Mouse (Mus musculus): Measurements from ENCODE around the gene Colca2. TPM values are rescaled to one million over a fixed set of nuclear protein-coding genes. Genes with fewer than 3 reads are reported as not detected.

Colca2 gene
- polyA plus RNA-seq, 1 experiment from 2014 or later = 3.7 TPM

DNA sequence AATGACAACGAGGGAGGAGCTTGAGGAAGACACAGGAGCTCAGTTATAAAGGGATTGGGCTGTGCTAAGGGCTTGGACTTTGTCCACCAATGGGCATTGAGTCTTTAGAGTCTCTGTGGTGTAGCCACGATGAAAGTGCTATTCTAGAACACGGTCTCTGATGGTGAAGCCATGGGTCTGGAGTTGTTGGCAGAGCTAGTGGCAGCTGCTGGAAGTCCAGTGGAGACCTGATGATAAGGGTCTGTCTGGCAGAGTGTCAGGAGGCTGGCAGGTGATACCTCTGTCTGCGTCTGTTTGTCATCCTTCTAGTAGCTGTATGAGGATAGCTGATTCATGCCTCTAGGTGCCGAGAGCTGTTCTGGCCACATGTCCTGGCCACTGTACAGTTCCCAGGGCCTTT, 25.6 kb upstream of the Colca2 start:
- Histone ChIP-seq H3K27ac (no peak overlapping the region), H3K4me3 (no peak overlapping the region), H3K27me3 (ENCODE audit: insufficient read depth, poor library complexity, severe bottlenecking) (no peaks in the 10 kb centered on the region), H3K9me3 (no peaks in the 10 kb centered on the region), H3K4me1 (no peaks in the 10 kb centered on the region), H3K36me3 (no peaks in the 10 kb centered on the region)
- 66% methylated on average over 5 of the region's 5 CpGs for WGBS
- DNase-seq (ENCODE audit: low spot score) = no peak

DNA sequence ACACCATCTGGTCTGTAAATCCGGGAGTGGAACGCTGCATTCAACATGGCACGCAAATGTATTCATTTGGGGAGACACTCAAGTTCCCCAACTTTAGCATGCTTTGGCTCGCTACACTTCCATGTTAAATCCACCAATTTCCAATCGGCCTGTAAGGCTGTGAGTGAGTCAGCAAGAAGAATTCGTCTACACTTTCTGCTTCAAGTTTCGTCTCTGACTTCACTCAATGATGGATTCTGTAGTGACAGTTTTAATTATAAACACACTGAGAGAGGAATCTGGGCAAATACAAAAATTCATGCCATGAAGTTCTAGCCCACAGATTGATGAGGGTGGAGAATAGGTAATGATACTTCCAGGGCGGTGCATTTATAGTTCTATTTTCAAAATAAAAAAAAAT, 15.2 kb upstream of the Colca2 start:
- H3K9me3 ChIP-seq = no peaks in the 10 kb centered on the region
- no peak overlapping the region for H3K4me3 ChIP-seq
- 70% methylated on average over 8 of the region's 8 CpGs for WGBS

DNA sequence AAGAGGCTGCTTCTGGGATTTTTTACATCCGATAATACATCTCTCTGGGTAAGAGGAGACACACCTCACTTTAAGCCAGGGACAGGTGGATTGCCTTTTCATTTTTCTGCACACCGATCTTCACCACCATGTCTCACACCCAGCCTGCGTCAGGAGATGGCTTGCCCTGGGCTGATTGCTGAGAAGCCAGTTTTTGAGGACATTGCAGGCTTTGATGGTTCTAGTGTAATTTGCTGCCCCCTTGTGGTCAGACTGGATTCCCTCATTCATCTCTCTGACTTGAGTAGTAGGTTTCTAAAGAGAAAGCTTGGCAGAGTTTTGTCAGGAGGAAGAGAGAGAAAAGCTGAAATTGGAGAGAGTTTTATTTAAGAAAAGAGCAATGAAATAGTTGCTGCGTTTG, 14.3 kb upstream of the Colca2 start:
- WGBS = 33% methylated on average over 4 of the region's 4 CpGs
- Histone ChIP-seq H3K27me3 (ENCODE audit: insufficient read depth, poor library complexity, severe bottlenecking) (peaks cover 4% of the 10 kb centered on the region; the same call in 1 of the 2 replicates), H3K36me3 (no peaks in the 10 kb centered on the region)

More for the DNA sequence above, 15.2 kb upstream of the Colca2 start:
- no peaks in the 10 kb centered on the region for H3K36me3 ChIP-seq
- H3K27ac ChIP-seq = no peak overlapping the region
- no peak for DNase-seq (ENCODE audit: low spot score)
- peaks cover 4% of the 10 kb centered on the region; the same call in 1 of the 2 replicates for H3K27me3 ChIP-seq (ENCODE audit: insufficient read depth, poor library complexity, severe bottlenecking)
- no peaks in the 10 kb centered on the region for H3K4me1 ChIP-seq

DNA sequence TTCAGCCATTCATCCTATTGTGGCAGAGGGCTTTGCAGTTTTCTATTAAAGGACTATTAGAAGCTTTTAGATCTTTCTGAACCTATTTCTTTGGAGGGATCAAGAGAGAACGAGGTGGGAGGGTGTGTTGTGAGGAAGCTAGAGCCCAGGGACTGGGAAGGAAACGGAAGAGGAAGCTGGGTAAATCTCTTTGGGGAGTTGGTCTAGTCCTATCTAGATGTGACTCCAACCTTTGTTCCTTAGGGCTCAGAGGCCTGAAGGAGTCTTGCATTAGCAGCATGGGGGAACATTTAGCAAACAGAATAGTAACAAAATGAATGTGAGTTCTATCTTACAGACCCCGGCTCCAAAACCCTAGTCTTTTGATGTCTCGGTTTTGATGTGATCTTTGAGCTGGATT, 12.6 kb upstream of the Colca2 start:
- no peak for DNase-seq (ENCODE audit: low spot score)
- Histone ChIP-seq H3K9me3 (no peaks in the 10 kb centered on the region), H3K4me3 (no peak overlapping the region), H3K27me3 (ENCODE audit: insufficient read depth, poor library complexity, severe bottlenecking) (peaks cover 4% of the 10 kb centered on the region; the same call in 1 of the 2 replicates), H3K4me1 (no peaks in the 10 kb centered on the region), H3K36me3 (no peaks in the 10 kb centered on the region), H3K27ac (no peak overlapping the region)
- WGBS = 65% methylated on average over 4 of the region's 4 CpGs

More for the DNA sequence above, 14.3 kb upstream of the Colca2 start:
- Histone ChIP-seq H3K4me3 (no peak overlapping the region), H3K4me1 (no peaks in the 10 kb centered on the region), H3K9me3 (no peaks in the 10 kb centered on the region), H3K27ac (no peak overlapping the region)
- DNase-seq (ENCODE audit: low spot score) = peak; percentile 85

DNA sequence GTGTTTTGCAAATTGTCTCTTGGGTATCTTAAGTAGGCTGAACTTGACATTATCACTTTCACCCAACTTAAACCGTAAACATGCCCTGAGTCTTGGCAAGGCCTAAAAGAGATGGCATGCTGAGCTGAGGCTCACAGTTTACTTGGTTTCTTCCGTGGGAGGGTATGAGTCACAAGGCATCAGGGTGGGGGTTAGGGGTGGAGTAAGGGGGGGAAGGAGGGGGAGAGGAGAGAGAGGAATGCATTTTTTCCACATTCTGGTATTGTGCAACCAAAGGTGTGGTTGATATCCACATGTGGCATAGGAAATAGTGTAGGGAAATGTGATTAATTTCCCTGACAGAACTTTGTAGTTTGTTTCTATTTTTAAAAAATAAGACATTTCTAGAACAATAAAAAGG, 7.7 kb upstream of the Colca2 start:
- no peak for DNase-seq (ENCODE audit: low spot score)
- 37% methylated on average over 2 of the region's 2 CpGs for WGBS
- 0 out of 2 replicates have a peak, but pooled peaks cover 13% of the 10 kb centered on the region for H3K27me3 ChIP-seq (ENCODE audit: insufficient read depth, poor library complexity, severe bottlenecking)
- no peaks in the 10 kb centered on the region for H3K4me1 ChIP-seq
- no peak overlapping the region for H3K27ac ChIP-seq
- H3K4me3 ChIP-seq = no peak overlapping the region
- no peaks in the 10 kb centered on the region for H3K9me3 ChIP-seq
- no peaks in the 10 kb centered on the region for H3K36me3 ChIP-seq

DNA sequence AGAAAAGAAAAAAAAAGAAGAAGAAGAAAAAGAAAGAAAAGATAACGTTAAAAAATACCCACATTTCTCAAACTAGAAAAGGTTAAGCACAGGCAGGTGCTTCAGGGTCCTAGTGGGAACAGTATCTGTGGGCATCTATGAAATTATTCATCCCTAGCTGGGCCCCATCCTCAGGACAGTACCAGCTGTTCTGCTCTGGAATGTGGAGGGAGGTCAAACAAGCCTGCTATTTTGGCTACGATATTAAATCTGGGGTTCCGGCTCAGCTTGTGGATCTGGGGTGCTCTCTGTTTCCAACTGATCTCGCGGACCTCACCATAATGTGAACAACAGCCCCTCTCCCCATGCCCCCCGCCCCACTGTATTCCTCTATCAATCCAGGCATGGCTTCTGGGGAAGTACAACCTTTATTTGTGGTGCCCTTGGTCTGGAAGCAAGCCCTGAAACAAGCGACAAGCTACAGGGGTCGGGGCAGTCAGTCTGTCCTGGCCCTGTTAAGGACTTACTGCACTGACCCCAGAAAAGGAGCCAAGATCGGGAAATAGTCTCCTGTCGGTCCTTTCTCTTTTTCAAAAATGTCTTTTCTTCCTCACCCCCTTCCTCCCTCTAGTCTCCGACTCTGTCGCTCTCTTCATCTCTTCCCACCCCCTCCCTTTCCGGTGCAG, 403 bp downstream of the Colca2 start:
- Histone ChIP-seq H3K9me3 (no peaks in the 10 kb centered on the region), H3K36me3 (no peaks in the 10 kb centered on the region), H3K4me3 (peak overlapping the region; percentile 74), H3K27me3 (ENCODE audit: insufficient read depth, poor library complexity, severe bottlenecking) (peaks cover 20% of the 10 kb centered on the region), H3K4me1 (peaks cover 19% of the 10 kb centered on the region), H3K27ac (peak overlapping the region; percentile 91)
- no peak for DNase-seq (ENCODE audit: low spot score)
- 15% methylated on average over 13 of the region's 13 CpGs for WGBS

DNA sequence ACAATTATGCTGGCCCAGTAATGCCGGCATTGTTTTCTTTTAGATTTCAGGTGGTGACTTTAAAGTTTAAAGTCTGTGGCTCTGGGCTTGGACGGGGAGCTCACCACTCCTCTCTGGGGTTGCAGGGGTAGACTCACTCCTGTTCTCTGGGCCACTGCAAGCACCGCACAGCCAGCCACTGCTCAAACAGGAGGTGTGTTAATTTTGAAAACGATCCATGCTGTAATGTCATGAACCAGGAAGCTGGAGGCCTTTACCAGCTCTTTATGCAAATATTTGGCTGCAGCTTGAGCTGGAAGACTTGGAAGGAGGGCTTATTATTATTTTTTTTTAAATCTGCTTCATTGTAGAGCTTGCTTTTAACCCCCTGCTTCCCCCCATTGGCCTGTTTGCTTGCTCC, 3.7 kb downstream of the Colca2 start:
- Histone ChIP-seq H3K27me3 (ENCODE audit: insufficient read depth, poor library complexity, severe bottlenecking) (peaks cover under 1% of the 10 kb centered on the region; the same call in 1 of the 2 replicates), H3K27ac (no peak overlapping the region), H3K9me3 (no peaks in the 10 kb centered on the region), H3K4me1 (peaks cover 19% of the 10 kb centered on the region), H3K4me3 (no peak overlapping the region), H3K36me3 (no peaks in the 10 kb centered on the region)
- DNase-seq (ENCODE audit: low spot score) = no peak
- 23% methylated on average over 4 of the region's 4 CpGs for WGBS

DNA sequence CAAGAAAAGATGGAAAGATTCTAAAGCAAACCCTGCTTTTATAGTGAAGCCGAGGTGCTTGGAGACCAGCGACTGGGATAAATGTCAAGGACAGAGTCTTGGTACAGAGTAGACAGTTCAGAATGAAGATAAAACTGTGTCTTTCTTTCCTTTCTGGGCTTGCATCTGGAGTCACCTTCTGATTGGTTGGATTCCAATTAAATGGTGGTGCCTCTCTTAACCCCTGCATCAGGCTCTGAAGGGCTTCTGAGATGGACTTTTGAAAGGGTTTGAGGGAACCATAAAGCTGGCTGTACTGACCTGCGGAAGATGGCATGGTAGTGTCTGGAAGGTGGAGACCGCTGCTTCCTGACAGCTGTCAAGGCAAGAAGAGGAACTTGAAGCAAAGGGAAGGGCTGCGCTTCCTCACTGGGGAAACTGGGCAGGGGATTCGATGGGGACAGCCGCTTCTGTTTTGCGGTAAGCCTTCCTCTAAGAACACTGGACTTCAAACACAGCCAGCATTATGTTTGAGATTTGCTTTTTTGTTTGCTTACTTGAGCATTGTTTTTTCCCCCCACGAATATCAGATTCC, 4.7 kb downstream of the Colca2 start:
- 64% methylated on average over 9 of the region's 9 CpGs for WGBS

DNA sequence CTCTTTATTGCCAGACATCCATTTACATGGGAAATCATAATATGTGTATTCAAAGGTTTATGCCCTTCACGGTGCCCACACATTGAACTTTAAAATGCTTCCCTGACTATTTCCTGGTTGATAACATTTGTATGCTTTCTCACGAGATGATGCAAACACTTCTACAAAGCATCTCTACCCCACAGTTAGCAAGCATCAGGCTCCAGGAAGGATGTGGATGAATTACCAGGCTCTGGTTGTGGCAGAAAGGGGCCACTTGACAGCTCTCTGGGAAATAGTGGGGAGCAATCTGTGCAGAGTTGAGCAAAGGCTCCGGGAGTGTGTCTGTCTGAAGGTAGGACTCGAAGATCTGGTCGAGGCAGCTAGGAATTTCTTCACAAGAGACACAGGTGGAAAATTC, 6.3 kb downstream of the Colca2 start:
- DNase-seq (ENCODE audit: low spot score) = no peak
- H3K36me3 ChIP-seq = no peaks in the 10 kb centered on the region
- no peak overlapping the region for H3K4me3 ChIP-seq
- H3K27ac ChIP-seq = no peak overlapping the region
- 0 out of 2 replicates have a peak, but pooled peaks cover 4% of the 10 kb centered on the region for H3K4me1 ChIP-seq
- H3K9me3 ChIP-seq = no peaks in the 10 kb centered on the region
- H3K27me3 ChIP-seq (ENCODE audit: insufficient read depth, poor library complexity, severe bottlenecking) = no peaks in the 10 kb centered on the region
- WGBS = 68% methylated on average over 5 of the region's 5 CpGs

More for the DNA sequence above, 4.7 kb downstream of the Colca2 start:
- Histone ChIP-seq H3K9me3 (no peaks in the 10 kb centered on the region), H3K27ac (no peak overlapping the region), H3K27me3 (ENCODE audit: insufficient read depth, poor library complexity, severe bottlenecking) (no peaks in the 10 kb centered on the region), H3K36me3 (no peaks in the 10 kb centered on the region), H3K4me1 (peaks cover 13% of the 10 kb centered on the region), H3K4me3 (no peak overlapping the region)
- DNase-seq (ENCODE audit: low spot score) = no peak

DNA sequence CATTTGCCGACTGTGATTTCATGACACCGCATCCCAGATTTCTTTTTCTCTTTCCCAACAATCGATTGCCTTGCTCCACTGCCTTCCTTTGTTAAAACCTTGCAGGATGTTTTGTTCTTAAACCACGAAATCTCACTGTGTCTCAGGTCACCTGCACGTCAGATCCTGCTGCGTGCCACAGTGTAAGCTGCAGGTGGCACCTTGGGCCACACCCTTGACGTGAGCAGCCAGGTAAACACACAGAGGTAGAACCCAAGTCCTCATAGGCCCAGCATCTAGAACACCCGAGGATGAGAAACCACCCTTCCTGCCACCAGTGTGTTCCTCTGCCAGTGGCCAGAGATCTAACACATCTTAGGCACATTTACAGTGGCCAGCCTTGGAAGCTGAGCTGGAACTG, 7.3 kb downstream of the Colca2 start:
- Histone ChIP-seq H3K4me1 (0 out of 2 replicates have a peak, but pooled peaks cover 4% of the 10 kb centered on the region), H3K4me3 (no peak overlapping the region), H3K36me3 (no peaks in the 10 kb centered on the region), H3K9me3 (no peaks in the 10 kb centered on the region), H3K27ac (no peak overlapping the region), H3K27me3 (ENCODE audit: insufficient read depth, poor library complexity, severe bottlenecking) (no peaks in the 10 kb centered on the region)
- WGBS = 79% methylated on average over 8 of the region's 8 CpGs
- no peak for DNase-seq (ENCODE audit: low spot score)

DNA sequence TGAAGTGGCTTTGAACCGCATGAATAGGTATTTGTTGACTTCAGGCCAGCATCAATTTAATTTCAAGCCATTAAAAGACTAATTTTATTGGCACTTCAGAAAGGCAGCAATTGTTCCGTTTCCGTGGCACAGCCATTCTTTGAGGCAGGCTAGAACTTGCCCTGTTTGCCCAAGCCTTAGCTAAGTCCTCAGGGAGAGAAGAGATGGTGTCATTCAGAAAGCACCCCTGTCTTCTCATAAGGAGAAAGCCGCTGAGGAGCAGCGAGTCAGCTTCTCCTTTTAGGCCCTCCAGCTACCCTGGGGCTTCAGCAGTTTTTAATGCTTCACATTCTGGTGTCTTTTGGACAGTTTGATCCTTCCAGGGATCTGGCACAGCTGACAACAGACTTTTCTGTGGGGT, 9.5 kb downstream of the Colca2 start:
- peak; percentile 46 for DNase-seq (ENCODE audit: low spot score)
- Histone ChIP-seq H3K36me3 (no peaks in the 10 kb centered on the region), H3K9me3 (no peaks in the 10 kb centered on the region), H3K4me3 (no peak overlapping the region), H3K27me3 (ENCODE audit: insufficient read depth, poor library complexity, severe bottlenecking) (no peaks in the 10 kb centered on the region), H3K4me1 (no peaks in the 10 kb centered on the region), H3K27ac (no peak overlapping the region)
- WGBS = 87% methylated on average over 5 of the region's 5 CpGs

DNA sequence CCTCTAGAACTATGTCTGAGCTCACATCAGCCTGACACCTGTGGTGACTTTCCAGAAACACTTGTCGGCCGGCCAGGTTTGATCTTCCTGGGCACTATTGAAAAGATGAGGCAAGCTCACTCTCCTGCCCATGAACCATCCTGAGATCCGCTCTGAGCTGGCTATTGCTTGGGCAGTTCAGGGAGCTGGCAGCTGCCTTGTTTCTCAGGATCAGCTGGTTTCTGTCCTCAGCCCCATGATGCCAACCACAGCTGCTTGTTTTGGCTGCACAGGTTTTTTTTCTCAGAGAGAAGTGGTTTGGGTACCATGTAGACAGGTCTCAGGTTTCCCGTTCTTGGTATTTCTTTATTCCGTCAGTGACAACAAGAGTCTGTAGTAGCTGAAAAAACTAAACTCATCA, 19.9 kb downstream of the Colca2 start:
- Histone ChIP-seq H3K4me3 (no peak overlapping the region), H3K9me3 (no peaks in the 10 kb centered on the region), H3K27ac (no peak overlapping the region), H3K36me3 (no peaks in the 10 kb centered on the region), H3K4me1 (peaks cover 3% of the 10 kb centered on the region; the same call in 1 of the 2 replicates), H3K27me3 (ENCODE audit: insufficient read depth, poor library complexity, severe bottlenecking) (no peaks in the 10 kb centered on the region)
- WGBS = 76% methylated on average over 5 of the region's 5 CpGs
- DNase-seq (ENCODE audit: low spot score) = peak; percentile 52

DNA sequence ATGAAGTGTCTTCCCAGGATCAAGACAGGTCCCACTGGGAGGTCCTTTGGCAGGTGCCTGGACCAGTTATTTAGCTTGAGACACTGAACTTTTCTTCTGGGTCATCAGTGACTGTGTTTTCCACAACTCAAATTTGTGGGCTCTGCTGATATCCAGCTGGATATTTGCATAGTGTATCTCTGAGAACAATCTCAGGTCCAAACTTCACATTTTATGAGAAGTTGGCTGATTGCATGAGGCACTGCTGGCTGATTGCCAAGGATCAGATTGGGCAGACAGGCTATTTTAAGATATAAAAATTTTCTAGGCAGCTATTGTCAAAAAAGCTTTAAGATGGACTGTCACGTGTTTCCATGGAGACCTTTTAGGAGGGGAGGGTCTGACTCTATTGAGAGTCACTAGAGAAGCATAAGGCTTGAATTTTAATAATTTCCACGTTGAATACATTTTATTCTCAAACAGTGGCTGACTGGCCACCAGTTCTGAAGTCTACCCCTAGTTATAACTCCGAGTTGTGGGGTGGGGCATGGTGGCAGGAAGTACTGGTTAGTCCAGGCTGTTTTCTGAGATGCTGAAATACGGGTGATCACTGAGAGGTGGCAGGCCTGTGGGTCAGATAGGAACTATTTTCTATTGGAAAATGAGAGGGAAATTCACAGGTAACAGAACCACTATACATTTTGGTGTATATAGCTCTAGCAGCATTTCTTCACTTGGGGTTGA, 21.4 kb downstream of the Colca2 start:
- DNase-seq (ENCODE audit: low spot score) = peak; percentile 10
- no peak overlapping the region for H3K4me3 ChIP-seq
- H3K9me3 ChIP-seq = no peaks in the 10 kb centered on the region
- H3K4me1 ChIP-seq = peaks cover 3% of the 10 kb centered on the region; the same call in 1 of the 2 replicates
- H3K27ac ChIP-seq = no peak overlapping the region
- H3K36me3 ChIP-seq = no peaks in the 10 kb centered on the region
- 80% methylated on average over 4 of the region's 4 CpGs for WGBS
- H3K27me3 ChIP-seq (ENCODE audit: insufficient read depth, poor library complexity, severe bottlenecking) = no peaks in the 10 kb centered on the region

All from heart, embryonic 10.5 days (tissue).